Mouse (Mus musculus) liver, adult 2 months (tissue): ENCODE measurements around the gene Xxylt1. TPM values are rescaled to one million over a fixed set of nuclear protein-coding genes. Genes with fewer than 3 reads are reported as not detected.

ENCODE experiments used
- DNase-seq: peaks from one replicate; pipeline ENCODE4 v3.0.0-alpha.2; 2011; ENCODE audit warnings: low read depth, low spot score; ENCODE audit errors: extremely low read depth
- H3K27ac ChIP-seq: fragments of 200-500 bp; replicated peaks from 2 replicates; pipeline ENCODE4 v1.5.1; 2012; ENCODE audit warnings: low read depth, mild to moderate bottlenecking, control low read depth, inconsistent platforms, low read length; ENCODE audit not compliant: insufficient read depth
- H3K27me3 ChIP-seq: fragments of 200-500 bp; 2 replicates; pipeline ENCODE4 v1.6.1; 2012; ENCODE audit warnings: mild to moderate bottlenecking, moderate library complexity, low read length, inconsistent platforms; ENCODE audit not compliant: control insufficient read depth, insufficient read depth
- H3K36me3 ChIP-seq: fragments of 200-500 bp; 2 replicates; pipeline ENCODE4 v1.6.1; 2012; ENCODE audit warnings: low read length, inconsistent platforms; ENCODE audit not compliant: control insufficient read depth, insufficient read depth
- H3K4me1 ChIP-seq: fragments of 200-500 bp; 2 replicates; pipeline ENCODE4 v1.6.1; 2011; ENCODE audit warnings: low read length; ENCODE audit not compliant: control insufficient read depth, insufficient read depth
- H3K4me3 ChIP-seq: fragments of 200-500 bp; 2 replicates; pipeline ENCODE4 v1.5.1; 2011; ENCODE audit warnings: low read depth, mild to moderate bottlenecking, control low read depth, low read length, moderate library complexity; ENCODE audit not compliant: insufficient read depth
- H3K79me2 ChIP-seq: fragments of 200-500 bp; 2 replicates; pipeline ENCODE4 v1.6.1; 2012; ENCODE audit warnings: inconsistent platforms, mild to moderate bottlenecking, low read length, moderate library complexity; ENCODE audit not compliant: control insufficient read depth, insufficient read depth
- H3K9ac ChIP-seq: fragments of 200-500 bp; 2 replicates; pipeline ENCODE4 v1.6.1; 2012; ENCODE audit warnings: low read depth, mild to moderate bottlenecking, control low read depth, inconsistent platforms, low read length
- CTCF ChIP-seq: fragments of 200-500 bp; IDR thresholded peaks from 2 replicates; pipeline ENCODE4 v1.5.1; 2011; ENCODE audit warnings: low read depth, low read length, control low read depth
- POLR2A ChIP-seq: fragments of 200-500 bp; IDR thresholded peaks from 2 replicates; pipeline ENCODE4 v1.6.1; 2011; ENCODE audit warnings: low read length, control low read depth; ENCODE audit not compliant: insufficient read depth; ENCODE audit errors: extremely low read depth
- WGBS: fragments of 180-500 bp; shearing (Covaris S2); methylation state at CpG from one replicate; pipeline ENCODE4 v1.1.7; 2018; 5-methylcytosine and 5-hydroxymethylcytosine counted together
- polyA plus RNA-seq: library from polyadenylated mRNA; depleted of rRNA; stranded (reverse); fragments of >200 nt; gene quantifications from 2 replicates; pipeline ENCODE4 v1.2.3, GENCODE M21; 2012
- total RNA-seq: library from RNA; depleted of rRNA; stranded (reverse); fragments of >200 nt; gene quantifications from 2 replicates; pipeline ENCODE4 v1.2.3, GENCODE M21; 2014

Xxylt1 gene
- total and polyA plus RNA-seq, 2 experiments = 1.1 to 2.1 TPM

GRCm38 (mm10) chr16:31068280-31068679, 13.0 kb downstream of the Xxylt1 start:
- peaks cover 17% of the 10 kb centered on the region; the same call in 1 of the 2 replicates for H3K79me2 ChIP-seq
- WGBS = 97% methylated on average over 7 of the region's 7 CpGs
- H3K27me3 ChIP-seq = no peaks in the 10 kb centered on the region
- H3K4me3 ChIP-seq = no peak overlapping the region
- peaks cover 8% of the 10 kb centered on the region; the same call in 1 of the 2 replicates for H3K4me1 ChIP-seq
- TF ChIP-seq CTCF (no peak), POLR2A (no peak)
- no peaks in the 10 kb centered on the region for H3K36me3 ChIP-seq
- no peak overlapping the region for H3K27ac ChIP-seq
- no peak for DNase-seq
- H3K9ac ChIP-seq = no peak overlapping the region

GRCm38 (mm10) chr16:31066344-31067098, 14.7 kb downstream of the Xxylt1 start:
- H3K79me2 ChIP-seq = peaks cover 17% of the 10 kb centered on the region; the same call in 1 of the 2 replicates
- H3K9ac ChIP-seq = no peak overlapping the region
- H3K4me1 ChIP-seq = peaks cover 8% of the 10 kb centered on the region; the same call in 1 of the 2 replicates
- H3K27me3 ChIP-seq = no peaks in the 10 kb centered on the region
- WGBS = 70% methylated on average over 15 of the region's 15 CpGs
- no peak overlapping the region for H3K4me3 ChIP-seq
- DNase-seq = peak; percentile 48
- TF ChIP-seq POLR2A (no peak), CTCF (no peak)
- peak overlapping the region; percentile 77 for H3K27ac ChIP-seq
- H3K36me3 ChIP-seq = no peaks in the 10 kb centered on the region

- no peak for DNase-seq
Observed at GRCm38 (mm10) chr16:31064782-31065181, 16.4 kb downstream of the Xxylt1 start.

GRCm38 (mm10) chr16:31062918-31063317, 18.3 kb downstream of the Xxylt1 start:
- Histone ChIP-seq H3K4me1 (peaks cover 14% of the 10 kb centered on the region), H3K9ac (no peak overlapping the region), H3K4me3 (no peak overlapping the region), H3K36me3 (no peaks in the 10 kb centered on the region), H3K79me2 (0 out of 2 replicates have a peak, but pooled peaks cover under 1% of the 10 kb centered on the region), H3K27me3 (no peaks in the 10 kb centered on the region), H3K27ac (no peak overlapping the region)
- DNase-seq = no peak
- TF ChIP-seq CTCF = no peak
- no peak for TF ChIP-seq POLR2A
- WGBS = 92% methylated on average over 3 of the region's 3 CpGs

More at GRCm38 (mm10) chr16:31064782-31065181, 16.4 kb downstream of the Xxylt1 start:
- no peak overlapping the region for H3K27ac ChIP-seq
- no peak overlapping the region for H3K9ac ChIP-seq
- H3K27me3 ChIP-seq = no peaks in the 10 kb centered on the region
- H3K4me1 ChIP-seq = peaks cover 8% of the 10 kb centered on the region; the same call in 1 of the 2 replicates
- TF ChIP-seq CTCF (no peak), POLR2A (no peak)
- WGBS = 89% methylated on average over 6 of the region's 6 CpGs
- H3K36me3 ChIP-seq = no peaks in the 10 kb centered on the region
- H3K4me3 ChIP-seq = no peak overlapping the region
- peaks cover 17% of the 10 kb centered on the region; the same call in 1 of the 2 replicates for H3K79me2 ChIP-seq

- H3K27me3 ChIP-seq = no peaks in the 10 kb centered on the region
- H3K4me1 ChIP-seq = peaks cover 12% of the 10 kb centered on the region
- TF ChIP-seq CTCF (no peak), POLR2A (no peak)
- H3K27ac ChIP-seq = no peak overlapping the region
- no peaks in the 10 kb centered on the region for H3K36me3 ChIP-seq
- no peaks in the 10 kb centered on the region for H3K79me2 ChIP-seq
- no peak for DNase-seq
- no peak overlapping the region for H3K9ac ChIP-seq
- H3K4me3 ChIP-seq = no peak overlapping the region
- WGBS = 87% methylated on average over 11 of the region's 11 CpGs
Observed at GRCm38 (mm10) chr16:31061246-31061880, 19.9 kb downstream of the Xxylt1 start.
